Mouse (Mus musculus) bone marrow macrophage, adult 2 months (primary cell): ENCODE measurements at regions not wholly inside any gene's neighbourhood (a gene's known extent, or its start where the extent isn't known, plus 50 kb on each side); places are given as distances from the start of the nearest gene placed in this dataset.

ENCODE experiments used
- CTCF ChIP-seq: IDR thresholded peaks from 2 replicates; pipeline ENCODE4 v1.5.1; 2012; ENCODE audit warnings: low read depth, mild to moderate bottlenecking, low read length, moderate library complexity
- POLR2A ChIP-seq: IDR thresholded peaks from 2 replicates; pipeline ENCODE4 v1.6.1; 2012; ENCODE audit warnings: mild to moderate bottlenecking, low read depth, low read length, borderline replicate concordance

GRCm38 (mm10) chr14:48739121-48739520, 65.5 kb upstream of the Otx2 start:
- TF ChIP-seq CTCF = no peak
- TF ChIP-seq POLR2A = no peak
